Mouse (Mus musculus) heart, adult 11 months (tissue): Measurements from ENCODE around the gene Serpinf1.
"Not testable (repeated sequence)": the region's sequence is repeated elsewhere in the genome, so short reads cannot be mapped to it uniquely, and the experiment has no call there.

Experiments
- DNase-seq: peaks from one replicate; pipeline ENCODE4 v3.0.0; 2022

The Serpinf1 gene

GRCm38 (mm10) chr11:75422013-75422792, at the start of gene Serpinf1:
Gene Serpinf1 (minus strand): TSS chr11:75422701.
- peak; percentile 91 for DNase-seq

- no peak for DNase-seq
These were observed 48.2 kb upstream of the Serpinf1 start for GRCm38 (mm10) chr11:75470675-75471074.

GRCm38 (mm10) chr11:75469261-75469660, 46.8 kb upstream of the Serpinf1 start:
- no peak for DNase-seq

- no peak for DNase-seq
These were observed 45.9 kb upstream of the Serpinf1 start for GRCm38 (mm10) chr11:75468410-75468809.

GRCm38 (mm10) chr11:75467512-75468215, 45.2 kb upstream of the Serpinf1 start:
- peak; percentile 99 for DNase-seq

GRCm38 (mm10) chr11:75466731-75467505, 44.4 kb upstream of the Serpinf1 start:
- no peak for DNase-seq

GRCm38 (mm10) chr11:75465051-75465450, 42.5 kb upstream of the Serpinf1 start:
- no peak for DNase-seq

- no peak for DNase-seq
These were observed 41.9 kb upstream of the Serpinf1 start for GRCm38 (mm10) chr11:75464417-75464816.

GRCm38 (mm10) chr11:75463624-75464023, 41.1 kb upstream of the Serpinf1 start:
- DNase-seq, result peak; percentile 95

GRCm38 (mm10) chr11:75462865-75463336, 40.4 kb upstream of the Serpinf1 start:
- DNase-seq, result peak; percentile 99

GRCm38 (mm10) chr11:75462253-75462783, 39.8 kb upstream of the Serpinf1 start:
- DNase-seq, result peak; percentile 100

GRCm38 (mm10) chr11:75461743-75462252, 39.3 kb upstream of the Serpinf1 start:
- DNase-seq, result no peak

GRCm38 (mm10) chr11:75460844-75461742, 38.6 kb upstream of the Serpinf1 start, which contains the start of gene Tlcd2:
Gene Tlcd2 (plus strand): TSS chr11:75461715.
- DNase-seq, result peak; percentile 100

GRCm38 (mm10) chr11:75460103-75460843, 37.8 kb upstream of the Serpinf1 start:
- peak; percentile 100 for DNase-seq

- DNase-seq, result no peak
These were observed 37.2 kb upstream of the Serpinf1 start for GRCm38 (mm10) chr11:75459751-75460102.

GRCm38 (mm10) chr11:75459141-75459711, 36.7 kb upstream of the Serpinf1 start:
- DNase-seq, result peak; percentile 97

GRCm38 (mm10) chr11:75458628-75459041, 36.1 kb upstream of the Serpinf1 start:
- DNase-seq, result peak; percentile 98

GRCm38 (mm10) chr11:75458169-75458568, 35.7 kb upstream of the Serpinf1 start:
- DNase-seq, result peak; percentile 90

GRCm38 (mm10) chr11:75456440-75456871, 34.0 kb upstream of the Serpinf1 start:
- DNase-seq, result no peak

GRCm38 (mm10) chr11:75455971-75456370, 33.5 kb upstream of the Serpinf1 start:
- not testable (repeated sequence) for DNase-seq
